ENCODE assay signal across 14 mouse cellular contexts in the genomic region with DNA sequence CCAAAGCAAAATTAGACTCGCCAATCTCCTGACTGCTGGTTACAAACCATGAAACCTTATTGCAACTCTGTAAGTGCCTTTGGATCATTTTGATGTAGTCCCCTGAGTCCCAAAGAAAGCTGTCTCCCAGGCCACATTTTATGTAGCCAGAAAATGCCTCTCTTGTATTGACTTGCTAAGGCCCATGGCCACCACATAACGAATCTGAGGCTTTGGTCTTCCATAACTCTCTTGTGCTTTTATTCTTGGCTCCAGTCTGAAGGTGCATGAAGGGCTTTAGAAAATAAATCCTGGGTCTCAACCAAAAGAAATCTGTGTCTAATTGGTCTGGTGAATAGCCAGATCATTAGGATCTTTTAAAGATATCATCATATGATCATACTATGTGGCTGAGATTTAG.
"Had no signal": no experiment of that assay in that cellular context is flagged by ENCODE, and none has a peak within 500 bp of the region (broad histone marks: within the 10 kb centered on the region; RNA-seq: fewer than 3 reads in every experiment).

No protein-coding gene starts in this region.

- H3K36me3 ChIP-seq: kidney, embryonic 15.5 days; limb, embryonic 13.5 days; midbrain, embryonic 13.5 days; stomach, embryonic 15.5 days had no signal

- ATAC-seq: midbrain, embryonic 13.5 days had no signal

- H3K9ac ChIP-seq: kidney, embryonic 15.5 days; limb, embryonic 13.5 days; liver, embryonic 14.5 days; midbrain, embryonic 13.5 days; stomach, embryonic 15.5 days had no signal

- H3K4me1 ChIP-seq: kidney, embryonic 15.5 days; stomach, embryonic 15.5 days had no signal

- H3K4me2 ChIP-seq: kidney, embryonic 15.5 days; limb, embryonic 13.5 days; midbrain, embryonic 13.5 days; stomach, embryonic 15.5 days had no signal

- H3K27ac ChIP-seq: kidney, embryonic 15.5 days; limb, embryonic 13.5 days; liver, embryonic 14.5 days; midbrain, embryonic 13.5 days; stomach, embryonic 15.5 days had no signal

- DNase-seq: kidney, postnatal 14 days; left cerebral cortex, postnatal 4 days; lung, adult 18-20 months; retina, postnatal 1 day; right cerebral cortex, postnatal 4 days; spleen, adult 18-20 months; thymus, adult 2 months; thymus, postnatal 25 days had no signal

- H3K9me3 ChIP-seq: kidney, embryonic 15.5 days; limb, embryonic 13.5 days; midbrain, embryonic 13.5 days; stomach, embryonic 15.5 days had no signal

- H3K4me3 ChIP-seq: kidney, embryonic 15.5 days; limb, embryonic 13.5 days; midbrain, embryonic 13.5 days; myocyte; stomach, embryonic 15.5 days had no signal

- H3K27me3 ChIP-seq: kidney, embryonic 15.5 days; limb, embryonic 13.5 days; midbrain, embryonic 13.5 days; stomach, embryonic 15.5 days had no signal
